Mouse (Mus musculus) intestine, embryonic 15.5 days (tissue): ENCODE measurements around the gene Sult4a1. TPM values are rescaled to one million over a fixed set of nuclear protein-coding genes. Genes with fewer than 3 reads are reported as not detected.

ENCODE experiments used
- ATAC-seq: fragments of 200-750 bp; cut with Nextera tagmentation; 2 replicates; pipeline ENCODE4 v1.8.0; 2017; ENCODE audit warnings: moderate TSS enrichment, moderate library complexity
- H3K27ac ChIP-seq: fragments of 300-500 bp; sonication (generic); 2 replicates; pipeline ENCODE4 v1.5.1; 2015; ENCODE audit warnings: mild to moderate bottlenecking, inconsistent platforms
- H3K27me3 ChIP-seq: fragments of 300-500 bp; sonication (generic); replicated peaks from 2 replicates; pipeline ENCODE4 v1.6.1; 2015; ENCODE audit warnings: inconsistent platforms
- H3K36me3 ChIP-seq: fragments of 300-500 bp; sonication (generic); 2 replicates; pipeline ENCODE4 v1.6.1; 2015; ENCODE audit warnings: inconsistent platforms
- H3K4me1 ChIP-seq: fragments of 300-500 bp; sonication (generic); replicated peaks from 2 replicates; pipeline ENCODE4 v1.6.1; 2015; ENCODE audit warnings: inconsistent platforms
- H3K4me2 ChIP-seq: fragments of 300-500 bp; sonication (generic); replicated peaks from 2 replicates; pipeline ENCODE4 v1.6.1; 2015; ENCODE audit warnings: mild to moderate bottlenecking, inconsistent platforms
- H3K4me3 ChIP-seq: fragments of 300-500 bp; sonication (generic); replicated peaks from 2 replicates; pipeline ENCODE4 v1.5.1; 2015; ENCODE audit warnings: inconsistent platforms
- H3K9ac ChIP-seq: fragments of 300-500 bp; sonication (generic); 2 replicates; pipeline ENCODE4 v1.6.1; 2015; ENCODE audit warnings: inconsistent platforms
- H3K9me3 ChIP-seq: fragments of 300-500 bp; sonication (generic); 2 replicates; pipeline ENCODE4 v1.6.1; 2016; ENCODE audit warnings: inconsistent platforms
- WGBS: fragments of 180-500 bp; shearing (Covaris S2); methylation state at CpG from one replicate; pipeline ENCODE4 v1.1.7; 2015; 5-methylcytosine and 5-hydroxymethylcytosine counted together
- polyA plus RNA-seq: library from polyadenylated mRNA; unstranded; fragments of >200 nt; fragmentation: Nextera tagmentation; extraction: Ambion mirVana; gene quantifications from 2 replicates; pipeline ENCODE4 v1.2.1, GENCODE M21; 2015

Gene Sult4a1
- polyA plus RNA-seq, 1 experiment from 2014 or later = 4.7 TPM

DNA sequence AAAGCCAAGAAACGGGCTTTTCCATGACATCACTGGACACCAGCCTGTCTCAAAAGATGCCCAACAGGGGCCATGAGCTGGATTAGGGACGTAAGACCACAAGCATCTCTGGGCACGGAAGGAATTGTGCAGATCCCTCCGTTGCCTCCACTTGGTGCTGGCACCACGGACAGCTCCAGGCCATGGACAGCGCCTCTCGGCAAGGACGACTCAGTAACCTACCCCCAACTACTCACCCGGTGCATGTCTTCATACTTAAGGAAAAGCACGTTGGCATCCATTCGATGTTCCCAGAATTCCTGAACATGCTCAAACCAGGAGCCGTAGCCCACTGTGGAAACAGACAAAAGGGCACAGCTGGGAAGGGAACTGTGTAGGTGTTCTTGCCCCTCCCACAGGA lies 19.2 kb downstream of the Sult4a1 start:
- Histone ChIP-seq H3K36me3 (no peaks in the 10 kb centered on the region), H3K27ac (no peak overlapping the region), H3K4me2 (no peak overlapping the region), H3K4me1 (no peaks in the 10 kb centered on the region), H3K9ac (no peak overlapping the region), H3K27me3 (no peaks in the 10 kb centered on the region), H3K4me3 (no peak overlapping the region), H3K9me3 (no peaks in the 10 kb centered on the region)
- 21% methylated on average over 12 of the region's 12 CpGs for WGBS
- no peak for ATAC-seq

DNA sequence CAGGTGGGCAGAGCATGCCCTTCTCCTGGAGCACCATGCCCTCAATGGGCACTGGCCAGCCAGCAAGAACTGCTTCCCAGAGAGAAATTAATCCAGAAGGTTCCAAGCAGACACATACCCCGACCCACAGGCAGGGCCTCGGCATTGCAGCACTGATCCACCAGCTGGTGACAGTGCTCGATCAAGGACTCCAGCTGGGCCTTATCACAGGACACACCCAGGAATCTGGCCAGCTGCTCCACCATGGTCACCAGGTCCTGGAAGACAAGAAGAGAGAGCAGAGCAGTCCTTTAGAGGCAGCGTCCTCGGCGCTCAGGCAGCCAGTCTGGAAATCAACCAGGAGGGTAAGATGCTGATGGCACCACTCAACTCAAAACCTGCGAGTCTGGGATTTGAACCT lies 25.5 kb downstream of the Sult4a1 start:
- H3K9ac ChIP-seq = no peak overlapping the region
- H3K9me3 ChIP-seq = no peaks in the 10 kb centered on the region
- no peak overlapping the region for H3K27ac ChIP-seq
- no peaks in the 10 kb centered on the region for H3K36me3 ChIP-seq
- peaks cover 5% of the 10 kb centered on the region; the same call in 1 of the 2 replicates for H3K27me3 ChIP-seq
- no peak for ATAC-seq
- no peak overlapping the region for H3K4me3 ChIP-seq
- no peak overlapping the region for H3K4me2 ChIP-seq
- H3K4me1 ChIP-seq = no peaks in the 10 kb centered on the region
- WGBS = 53% methylated on average over 7 of the region's 7 CpGs

DNA sequence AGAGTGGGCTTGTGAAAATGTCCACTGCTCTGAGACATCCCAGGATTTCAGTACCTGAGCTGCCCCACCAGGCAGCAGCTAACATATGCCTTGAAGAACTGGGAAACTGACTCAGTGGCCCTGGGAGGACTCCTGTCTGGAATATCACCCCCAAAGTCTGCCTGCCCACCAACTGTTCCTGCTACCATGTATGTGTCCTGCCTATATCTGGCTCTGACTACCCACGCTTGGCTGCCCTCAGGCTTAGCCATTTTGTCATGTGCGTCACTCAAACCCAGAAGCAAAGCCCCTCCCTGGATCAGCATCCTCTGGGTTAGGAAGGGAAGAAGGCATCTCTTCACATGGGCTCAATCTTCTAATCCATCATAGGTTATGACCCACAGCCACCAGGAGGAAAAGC lies 26.0 kb downstream of the Sult4a1 start:
- Histone ChIP-seq H3K27ac (no peak overlapping the region), H3K4me3 (no peak overlapping the region), H3K9me3 (no peaks in the 10 kb centered on the region), H3K36me3 (no peaks in the 10 kb centered on the region), H3K4me1 (no peaks in the 10 kb centered on the region), H3K27me3 (peaks cover 11% of the 10 kb centered on the region), H3K9ac (no peak overlapping the region), H3K4me2 (no peak overlapping the region)
- 78% methylated on average over 2 of the region's 2 CpGs for WGBS
- ATAC-seq = no peak

DNA sequence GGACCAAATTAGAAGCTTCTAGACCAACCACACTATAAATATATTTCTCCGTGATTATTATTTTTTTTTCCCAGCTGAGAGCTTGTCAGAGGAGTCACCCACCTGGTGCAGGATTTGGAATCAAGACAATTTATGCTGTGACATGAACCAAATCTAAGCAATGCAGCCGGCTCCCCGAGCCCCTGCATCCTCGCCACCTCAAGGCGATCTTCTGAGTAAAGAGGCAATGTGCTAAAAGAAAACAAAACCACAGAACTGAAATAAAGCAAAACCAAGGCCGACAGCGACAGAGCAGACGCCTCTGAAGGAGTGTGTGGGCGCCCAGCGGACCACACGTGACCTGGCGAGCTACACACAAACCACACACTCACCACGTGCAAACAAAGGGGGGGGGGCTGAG lies 26.9 kb downstream of the Sult4a1 start:
- Histone ChIP-seq H3K9ac (no peak overlapping the region), H3K36me3 (no peaks in the 10 kb centered on the region), H3K27ac (no peak overlapping the region), H3K9me3 (no peaks in the 10 kb centered on the region), H3K4me2 (no peak overlapping the region), H3K27me3 (peaks cover 11% of the 10 kb centered on the region), H3K4me3 (no peak overlapping the region), H3K4me1 (no peaks in the 10 kb centered on the region)
- no peak for ATAC-seq
- WGBS = 79% methylated on average over 13 of the region's 13 CpGs

DNA sequence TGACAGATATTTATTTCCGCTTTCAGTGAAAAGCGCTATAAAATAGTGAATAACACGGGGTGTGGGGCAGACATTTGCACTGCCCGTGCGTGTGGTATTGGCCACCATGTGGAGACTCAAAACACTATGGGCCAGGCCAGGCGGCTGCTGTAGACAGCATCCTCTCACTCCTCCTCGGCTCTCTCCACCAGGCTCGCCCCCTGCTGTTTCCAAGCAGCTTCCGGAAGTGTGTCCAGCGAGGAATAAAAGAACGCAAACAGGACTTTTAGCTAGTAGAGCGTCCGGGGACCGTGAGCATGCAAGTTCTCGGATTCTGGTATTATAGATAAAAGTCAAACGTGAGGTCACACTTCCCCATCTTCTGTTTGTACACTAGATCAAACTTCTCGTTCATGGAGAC lies 28.4 kb downstream of the Sult4a1 start:
- Histone ChIP-seq H3K4me1 (no peaks in the 10 kb centered on the region), H3K36me3 (no peaks in the 10 kb centered on the region), H3K9ac (no peak overlapping the region), H3K27ac (no peak overlapping the region), H3K4me2 (no peak overlapping the region), H3K9me3 (no peaks in the 10 kb centered on the region), H3K27me3 (peaks cover 11% of the 10 kb centered on the region), H3K4me3 (no peak overlapping the region)
- whole genome bisulfite sequencing = 63% methylated on average over 17 of the region's 17 CpGs
- no peak for ATAC-seq

DNA sequence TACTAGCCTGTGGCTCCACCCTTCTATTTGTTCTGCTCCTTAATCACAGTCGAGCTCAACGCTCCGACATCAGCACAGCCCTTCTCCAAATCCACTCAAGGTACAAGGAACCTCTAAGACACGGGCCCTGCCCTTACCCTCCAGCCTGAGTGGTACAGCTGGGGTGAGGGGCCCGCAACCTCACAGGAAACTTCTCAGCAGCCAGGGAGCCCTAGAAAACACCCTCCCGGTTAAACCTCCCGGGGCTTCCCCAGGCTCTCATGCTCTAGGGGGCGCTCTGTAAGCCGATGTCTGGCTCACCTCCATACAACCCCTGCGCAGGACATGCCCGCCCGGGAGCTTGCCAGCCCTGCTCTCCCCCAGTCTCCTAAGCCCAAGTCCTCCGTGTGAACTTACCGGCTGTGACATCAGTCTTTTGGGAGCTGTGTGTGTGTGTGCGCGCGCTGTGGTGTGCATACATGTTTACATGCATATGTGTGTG lies 30.8 kb downstream of the Sult4a1 start:
- peak overlapping the region; percentile 21; the same call in 1 of the 2 replicates for H3K4me2 ChIP-seq
- WGBS = 18% methylated on average over 17 of the region's 17 CpGs
- no peaks in the 10 kb centered on the region for H3K36me3 ChIP-seq
- ATAC-seq = no peak
- peaks cover 30% of the 10 kb centered on the region for H3K27me3 ChIP-seq
- no peak overlapping the region for H3K4me3 ChIP-seq
- no peak overlapping the region for H3K9ac ChIP-seq
- no peaks in the 10 kb centered on the region for H3K9me3 ChIP-seq
- no peak overlapping the region for H3K27ac ChIP-seq
- H3K4me1 ChIP-seq = 0 out of 2 replicates have a peak, but pooled peaks cover 4% of the 10 kb centered on the region

DNA sequence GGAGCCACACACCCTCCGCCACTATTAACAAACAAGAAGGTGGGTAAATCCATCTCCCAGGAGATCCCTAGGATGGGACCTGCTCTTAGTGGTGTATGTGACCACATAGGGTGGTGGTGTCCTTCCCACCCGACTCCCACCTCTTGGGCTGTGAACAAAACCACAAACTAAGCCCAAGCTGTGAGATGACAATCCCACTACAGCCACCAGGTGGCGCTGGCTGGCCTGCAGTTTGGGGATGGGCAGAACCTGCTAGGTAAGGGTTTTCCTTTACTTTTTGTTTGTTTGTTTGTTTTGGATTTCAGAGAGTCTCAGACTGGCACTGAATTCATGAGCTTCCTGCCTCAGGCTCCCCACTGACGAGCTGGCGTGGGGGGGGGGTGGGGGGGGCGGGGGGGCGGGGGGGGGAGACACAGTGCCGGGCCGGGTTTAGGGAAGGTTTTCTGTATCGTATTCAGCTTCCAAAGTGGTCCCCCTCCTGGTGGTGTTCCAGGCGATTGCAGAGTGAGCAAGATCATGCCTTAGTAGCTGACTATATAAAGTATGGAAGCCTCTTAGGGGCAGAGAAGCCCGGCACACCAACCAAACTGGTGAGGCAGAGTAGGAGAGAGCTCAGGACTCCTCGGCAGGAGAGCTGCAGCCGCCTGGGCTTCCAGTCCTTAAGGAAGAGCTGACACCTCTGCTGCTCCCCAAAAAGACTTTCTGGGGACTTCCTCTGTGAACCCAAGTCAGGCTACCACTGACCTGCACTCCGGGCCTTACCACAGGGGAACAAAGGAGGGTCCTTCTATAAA lies 31.4 kb downstream of the Sult4a1 start:
- Histone ChIP-seq H3K9me3 (no peaks in the 10 kb centered on the region), H3K4me1 (0 out of 2 replicates have a peak, but pooled peaks cover 4% of the 10 kb centered on the region), H3K4me2 (peak overlapping the region; percentile 21; the same call in 1 of the 2 replicates), H3K4me3 (no peak overlapping the region), H3K9ac (no peak overlapping the region), H3K27me3 (peaks cover 32% of the 10 kb centered on the region), H3K27ac (no peak overlapping the region), H3K36me3 (no peaks in the 10 kb centered on the region)
- ATAC-seq = no peak
- WGBS = 10% methylated on average over 14 of the region's 15 CpGs

DNA sequence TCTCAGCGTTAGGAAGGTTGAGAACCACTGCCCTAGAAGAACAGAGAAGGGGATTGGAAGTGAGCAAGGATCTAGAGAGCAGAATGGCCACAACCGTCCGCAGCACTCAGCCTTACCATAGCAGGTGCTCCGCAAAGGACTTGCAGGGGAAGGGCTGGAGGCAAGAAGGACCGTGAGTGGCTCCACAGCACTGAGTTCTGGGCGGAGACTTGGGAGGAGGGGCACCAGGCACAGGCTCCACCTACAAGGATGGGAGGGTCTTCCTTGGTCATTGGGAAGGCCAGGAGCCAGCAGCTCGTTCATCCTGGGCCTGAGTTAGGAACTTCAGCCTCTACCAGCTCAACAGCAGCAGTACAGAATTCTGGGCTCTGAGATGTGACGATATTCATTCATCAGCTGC lies 32.5 kb downstream of the Sult4a1 start:
- H3K27me3 ChIP-seq = peaks cover 41% of the 10 kb centered on the region
- no peaks in the 10 kb centered on the region for H3K36me3 ChIP-seq
- H3K9ac ChIP-seq = no peak overlapping the region
- no peak for ATAC-seq
- H3K9me3 ChIP-seq = no peaks in the 10 kb centered on the region
- 0 out of 2 replicates have a peak, but pooled peaks cover 4% of the 10 kb centered on the region for H3K4me1 ChIP-seq
- H3K4me2 ChIP-seq = no peak overlapping the region
- H3K27ac ChIP-seq = no peak overlapping the region
- H3K4me3 ChIP-seq = no peak overlapping the region
- 24% methylated on average over 8 of the region's 8 CpGs for whole genome bisulfite sequencing

DNA sequence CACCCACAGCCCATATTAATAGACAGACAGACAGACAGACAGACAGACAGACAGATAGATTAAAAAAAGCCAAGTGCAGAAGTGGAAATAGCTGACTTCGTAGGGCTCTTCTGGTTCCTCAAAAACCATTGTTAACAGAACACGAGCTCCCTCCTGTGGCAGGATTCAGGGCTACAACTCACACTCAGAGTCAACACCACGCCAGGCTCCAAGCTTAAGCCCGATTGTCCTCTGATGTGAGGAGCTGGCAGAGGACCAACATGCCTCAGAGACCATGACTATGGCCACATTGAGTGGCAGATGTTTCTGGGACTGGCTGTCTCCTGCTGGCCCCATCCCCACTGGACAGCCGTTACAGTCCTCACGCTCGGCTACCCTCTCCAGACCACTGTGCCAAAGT lies 33.3 kb downstream of the Sult4a1 start:
- H3K4me2 ChIP-seq = no peak overlapping the region
- H3K36me3 ChIP-seq = no peaks in the 10 kb centered on the region
- WGBS = 35% methylated on average over 7 of the region's 7 CpGs
- ATAC-seq = no peak
- peaks cover 45% of the 10 kb centered on the region for H3K27me3 ChIP-seq
- no peak overlapping the region for H3K4me3 ChIP-seq
- no peak overlapping the region for H3K27ac ChIP-seq
- no peaks in the 10 kb centered on the region for H3K9me3 ChIP-seq
- H3K9ac ChIP-seq = no peak overlapping the region
- H3K4me1 ChIP-seq = 0 out of 2 replicates have a peak, but pooled peaks cover 4% of the 10 kb centered on the region

DNA sequence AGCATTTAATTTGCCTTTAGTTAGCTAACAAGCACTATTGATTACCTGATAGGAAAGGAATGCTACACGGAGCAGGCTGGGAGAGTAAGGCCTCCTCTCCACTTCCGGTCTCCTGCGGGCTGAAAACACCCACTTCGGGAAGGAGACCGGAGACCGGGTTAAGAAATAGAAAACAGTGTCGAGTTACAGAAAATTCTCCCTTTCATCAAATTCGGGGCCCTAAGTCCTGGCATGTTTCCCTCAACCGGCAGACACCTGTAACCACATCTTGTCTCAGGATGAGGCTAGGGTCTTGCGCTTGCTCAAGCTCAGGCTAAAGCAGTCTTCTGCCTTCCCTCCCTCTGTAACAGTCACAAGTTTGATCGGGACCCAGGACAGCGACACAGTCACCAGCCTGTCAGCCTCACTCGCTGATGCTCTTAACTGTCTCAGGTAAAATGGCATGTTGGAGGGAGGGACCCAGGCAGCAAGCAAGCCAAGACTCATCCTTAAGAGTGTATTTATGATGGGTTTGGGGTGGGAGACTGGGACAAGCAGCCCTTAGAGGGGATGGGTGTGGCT lies 35.4 kb downstream of the Sult4a1 start:
- 0 out of 2 replicates have a peak, but pooled peaks cover 3% of the 10 kb centered on the region for H3K9me3 ChIP-seq
- 0 out of 2 replicates have a peak, but pooled peaks cover 5% of the 10 kb centered on the region for H3K4me1 ChIP-seq
- H3K27me3 ChIP-seq = peaks cover 48% of the 10 kb centered on the region
- WGBS = 3% methylated on average over 13 of the region's 13 CpGs
- H3K27ac ChIP-seq = no peak overlapping the region
- no peak overlapping the region for H3K9ac ChIP-seq
- no peak for ATAC-seq
- no peak overlapping the region for H3K4me3 ChIP-seq
- H3K4me2 ChIP-seq = peak overlapping the region; percentile 26
- no peaks in the 10 kb centered on the region for H3K36me3 ChIP-seq

DNA sequence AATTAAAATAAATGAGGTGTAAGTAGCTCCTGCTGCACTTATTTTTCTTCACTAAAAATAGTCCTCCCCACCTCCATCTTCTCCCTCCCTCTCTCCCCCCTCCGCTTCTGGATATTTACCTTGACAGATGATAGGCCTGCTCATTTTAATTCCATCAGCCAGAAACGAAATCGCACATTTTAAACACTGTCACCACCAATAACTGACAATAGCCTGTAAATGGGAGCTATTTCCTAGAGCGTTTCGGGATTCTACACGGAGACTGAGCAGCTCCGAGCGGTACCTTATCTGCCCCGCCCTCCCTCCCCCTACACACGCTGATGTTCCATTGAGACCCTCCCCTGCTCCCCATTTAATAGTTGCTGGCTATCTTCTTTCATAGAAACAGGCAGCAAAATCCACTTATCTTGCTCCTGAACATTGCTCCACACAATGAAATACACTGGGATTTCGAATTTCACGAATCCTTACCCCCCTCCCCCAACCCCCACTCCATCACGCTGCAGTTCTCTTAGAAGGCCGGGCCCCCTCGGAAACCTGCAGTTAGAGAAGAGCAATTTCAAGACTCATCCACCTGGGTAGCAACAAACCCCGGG lies 36.0 kb downstream of the Sult4a1 start:
- Histone ChIP-seq H3K9me3 (0 out of 2 replicates have a peak, but pooled peaks cover 3% of the 10 kb centered on the region), H3K27me3 (peaks cover 48% of the 10 kb centered on the region), H3K36me3 (no peaks in the 10 kb centered on the region), H3K4me1 (0 out of 2 replicates have a peak, but pooled peaks cover 9% of the 10 kb centered on the region), H3K27ac (no peak overlapping the region), H3K4me2 (peak overlapping the region; percentile 26), H3K4me3 (no peak overlapping the region), H3K9ac (no peak overlapping the region)
- ATAC-seq = no peak
- WGBS = 9% methylated on average over 16 of the region's 16 CpGs

DNA sequence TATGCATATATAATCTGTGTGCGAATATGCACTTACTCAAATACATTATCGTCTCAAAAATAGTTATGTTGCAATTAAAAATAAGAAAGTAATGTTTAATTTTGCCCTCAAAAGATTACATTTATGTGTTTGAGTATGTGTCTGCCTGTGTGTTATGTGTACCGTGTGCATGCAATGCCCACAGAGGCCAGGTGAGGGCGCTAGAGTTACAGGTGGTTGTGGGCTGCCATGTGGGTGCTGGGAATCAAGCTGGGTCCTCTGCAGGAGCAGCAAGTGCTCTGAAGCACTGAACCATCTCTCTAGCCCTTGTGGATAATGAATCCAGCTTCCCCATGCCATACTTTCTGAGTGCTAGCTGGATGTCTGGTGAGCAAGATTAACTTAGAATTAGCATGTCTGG lies 39.9 kb downstream of the Sult4a1 start:
- H3K36me3 ChIP-seq = no peaks in the 10 kb centered on the region
- no peak overlapping the region for H3K4me3 ChIP-seq
- H3K4me1 ChIP-seq = 0 out of 2 replicates have a peak, but pooled peaks cover 9% of the 10 kb centered on the region
- peaks cover 39% of the 10 kb centered on the region for H3K27me3 ChIP-seq
- 69% methylated on average over 4 of the region's 4 CpGs for WGBS
- H3K9ac ChIP-seq = no peak overlapping the region
- 0 out of 2 replicates have a peak, but pooled peaks cover 3% of the 10 kb centered on the region for H3K9me3 ChIP-seq
- no peak overlapping the region for H3K4me2 ChIP-seq
- no peak overlapping the region for H3K27ac ChIP-seq
- ATAC-seq = no peak
